Mouse (Mus musculus) limb, embryonic 15.5 days (tissue): ENCODE results near the gene Zpr1. TPM values are rescaled to one million over a fixed set of nuclear protein-coding genes. Genes with fewer than 3 reads are reported as not detected.
"Not testable (repeated sequence)": the region's sequence is repeated elsewhere in the genome, so short reads cannot be mapped to it uniquely, and the experiment has no call there.

ENCODE experiments used
- ATAC-seq: fragments of 200-750 bp; cut with Nextera tagmentation; 2 replicates; pipeline ENCODE4 v1.8.0; 2017; ENCODE audit warnings: low read depth, moderate TSS enrichment; ENCODE audit not compliant: insufficient number of reproducible peaks, low FRiP score, low TSS enrichment
- H3K27ac ChIP-seq: fragments of 300-500 bp; sonication (generic); 2 replicates; pipeline ENCODE4 v1.5.1; 2015; ENCODE audit warnings: moderate library complexity, mild to moderate bottlenecking, inconsistent platforms
- H3K27me3 ChIP-seq: fragments of 300-500 bp; sonication (generic); 2 replicates; pipeline ENCODE4 v1.6.1; 2015; ENCODE audit warnings: inconsistent platforms
- H3K36me3 ChIP-seq: fragments of 300-500 bp; sonication (generic); 2 replicates; pipeline ENCODE4 v1.6.1; 2015; ENCODE audit warnings: inconsistent platforms
- H3K4me1 ChIP-seq: fragments of 300-500 bp; sonication (generic); 2 replicates; pipeline ENCODE4 v1.6.1; 2015; ENCODE audit warnings: inconsistent platforms
- H3K4me2 ChIP-seq: fragments of 300-500 bp; sonication (generic); 2 replicates; pipeline ENCODE4 v1.6.1; 2015; ENCODE audit warnings: mild to moderate bottlenecking, inconsistent platforms
- H3K4me3 ChIP-seq: fragments of 300-500 bp; sonication (generic); 2 replicates; pipeline ENCODE4 v1.5.1; 2015; ENCODE audit warnings: mild to moderate bottlenecking, inconsistent platforms
- H3K9ac ChIP-seq: fragments of 300-500 bp; sonication (generic); 2 replicates; pipeline ENCODE4 v1.6.1; 2015; ENCODE audit warnings: inconsistent platforms
- H3K9me3 ChIP-seq: fragments of 300-500 bp; sonication (generic); 2 replicates; pipeline ENCODE4 v1.6.1; 2016; ENCODE audit warnings: inconsistent platforms
- WGBS: fragments of 180-500 bp; shearing (Covaris S2); methylation state at CpG from one replicate; pipeline ENCODE4 v1.1.7; 2015; 5-methylcytosine and 5-hydroxymethylcytosine counted together
- polyA plus RNA-seq: library from polyadenylated mRNA; unstranded; fragments of >200 nt; fragmentation: Nextera tagmentation; extraction: Ambion mirVana; gene quantifications from 2 replicates; pipeline ENCODE4 v1.2.1, GENCODE M21; 2015

Zpr1 gene
- polyA plus RNA-seq, 1 experiment from 2014 or later = 56.6 TPM

GRCm38 (mm10) chr9:46316909-46317308, 44.0 kb downstream of the Zpr1 start:
- WGBS = 54% methylated on average over 8 of the region's 8 CpGs
- Histone ChIP-seq H3K36me3 (no peaks in the 10 kb centered on the region), H3K27me3 (no peaks in the 10 kb centered on the region), H3K4me1 (0 out of 2 replicates have a peak, but pooled peaks cover 3% of the 10 kb centered on the region), H3K9ac (no peak overlapping the region), H3K4me2 (no peak overlapping the region), H3K9me3 (no peaks in the 10 kb centered on the region), H3K4me3 (no peak overlapping the region), H3K27ac (no peak overlapping the region)
- no peak for ATAC-seq

GRCm38 (mm10) chr9:46317957-46318356, 45.1 kb downstream of the Zpr1 start:
- Histone ChIP-seq H3K4me3 (no peak overlapping the region), H3K9me3 (no peaks in the 10 kb centered on the region), H3K4me2 (no peak overlapping the region), H3K27me3 (no peaks in the 10 kb centered on the region), H3K27ac (no peak overlapping the region), H3K36me3 (no peaks in the 10 kb centered on the region), H3K9ac (no peak overlapping the region), H3K4me1 (0 out of 2 replicates have a peak, but pooled peaks cover 3% of the 10 kb centered on the region)
- 89% methylated on average over 3 of the region's 3 CpGs for WGBS
- no peak for ATAC-seq

GRCm38 (mm10) chr9:46319886-46320285, 47.0 kb downstream of the Zpr1 start, which contains the start of gene 4931429L15Rik:
Gene 4931429L15Rik (minus strand): TSS chr9:46319986.
- H3K4me2 ChIP-seq, H3K4me1 ChIP-seq, H3K9me3 ChIP-seq, H3K4me3 ChIP-seq, H3K27me3 ChIP-seq, ATAC-seq, H3K27ac ChIP-seq, H3K36me3 ChIP-seq, H3K9ac ChIP-seq: not testable (repeated sequence)
- WGBS = 84% methylated on average over 6 of the region's 6 CpGs

GRCm38 (mm10) chr9:46320461-46320860, 47.6 kb downstream of the Zpr1 start:
- Histone ChIP-seq H3K36me3 (no peaks in the 10 kb centered on the region), H3K9ac (no peak overlapping the region), H3K4me1 (0 out of 2 replicates have a peak, but pooled peaks cover 3% of the 10 kb centered on the region), H3K27me3 (no peaks in the 10 kb centered on the region), H3K9me3 (no peaks in the 10 kb centered on the region), H3K27ac (no peak overlapping the region), H3K4me3 (no peak overlapping the region), H3K4me2 (no peak overlapping the region)
- ATAC-seq = no peak
- WGBS = 88% methylated on average over 2 of the region's 2 CpGs

GRCm38 (mm10) chr9:46326694-46327405, 54.0 kb downstream of the Zpr1 start:
- H3K27ac ChIP-seq = no peak overlapping the region
- no peak overlapping the region for H3K4me3 ChIP-seq
- ATAC-seq = no peak
- no peaks in the 10 kb centered on the region for H3K36me3 ChIP-seq
- H3K4me1 ChIP-seq = peaks cover 15% of the 10 kb centered on the region
- H3K4me2 ChIP-seq = no peak overlapping the region
- H3K9ac ChIP-seq = no peak overlapping the region
- H3K9me3 ChIP-seq = no peaks in the 10 kb centered on the region
- WGBS = 90% methylated on average over 11 of the region's 11 CpGs
- peaks cover 7% of the 10 kb centered on the region; the same call in 1 of the 2 replicates for H3K27me3 ChIP-seq

- Histone ChIP-seq H3K4me3 (no peak overlapping the region), H3K9ac (no peak overlapping the region), H3K27ac (no peak overlapping the region), H3K36me3 (no peaks in the 10 kb centered on the region), H3K4me1 (peaks cover 15% of the 10 kb centered on the region), H3K27me3 (peaks cover 7% of the 10 kb centered on the region; the same call in 1 of the 2 replicates), H3K9me3 (no peaks in the 10 kb centered on the region), H3K4me2 (peak overlapping the region; percentile 44)
- no peak for ATAC-seq
- WGBS = 62% methylated on average over 25 of the region's 25 CpGs
Observed at GRCm38 (mm10) chr9:46327706-46328571, 55.1 kb downstream of the Zpr1 start.

- peak overlapping the region; percentile 36 for H3K4me3 ChIP-seq
- H3K9me3 ChIP-seq = no peaks in the 10 kb centered on the region
- peak overlapping the region; percentile 44 for H3K4me2 ChIP-seq
- H3K9ac ChIP-seq = peak overlapping the region; percentile 14; the same call in 1 of the 2 replicates
- no peak for ATAC-seq
- peak overlapping the region; percentile 54 for H3K27ac ChIP-seq
- peaks cover 15% of the 10 kb centered on the region for H3K4me1 ChIP-seq
- 6% methylated on average over 30 of the region's 30 CpGs for WGBS
- peaks cover 7% of the 10 kb centered on the region; the same call in 1 of the 2 replicates for H3K27me3 ChIP-seq
- H3K36me3 ChIP-seq = no peaks in the 10 kb centered on the region
Observed at GRCm38 (mm10) chr9:46328572-46329249, 55.8 kb downstream of the Zpr1 start.

GRCm38 (mm10) chr9:46329250-46329648, 56.4 kb downstream of the Zpr1 start:
- no peak; the same call in 1 of the 2 replicates for ATAC-seq
- H3K36me3 ChIP-seq = no peaks in the 10 kb centered on the region
- H3K27ac ChIP-seq = peak overlapping the region; percentile 54
- no peaks in the 10 kb centered on the region for H3K9me3 ChIP-seq
- H3K27me3 ChIP-seq = peaks cover 9% of the 10 kb centered on the region
- 4% methylated on average over 19 of the region's 19 CpGs for WGBS
- peak overlapping the region; percentile 36 for H3K4me3 ChIP-seq
- H3K4me1 ChIP-seq = peaks cover 15% of the 10 kb centered on the region
- peak overlapping the region; percentile 44 for H3K4me2 ChIP-seq
- H3K9ac ChIP-seq = peak overlapping the region; percentile 14; the same call in 1 of the 2 replicates

- peaks cover 15% of the 10 kb centered on the region for H3K4me1 ChIP-seq
- no peaks in the 10 kb centered on the region for H3K36me3 ChIP-seq
- H3K27ac ChIP-seq = no peak overlapping the region
- 25% methylated on average over 24 of the region's 24 CpGs for WGBS
- no peak overlapping the region for H3K9ac ChIP-seq
- peaks cover 15% of the 10 kb centered on the region for H3K27me3 ChIP-seq
- no peak for ATAC-seq
- no peak overlapping the region for H3K4me3 ChIP-seq
- no peaks in the 10 kb centered on the region for H3K9me3 ChIP-seq
- H3K4me2 ChIP-seq = no peak overlapping the region
Observed at GRCm38 (mm10) chr9:46329801-46330585, 57.1 kb downstream of the Zpr1 start.

GRCm38 (mm10) chr9:46330586-46330895, 57.7 kb downstream of the Zpr1 start:
- Histone ChIP-seq H3K9me3 (no peaks in the 10 kb centered on the region), H3K27me3 (peaks cover 15% of the 10 kb centered on the region), H3K4me1 (peaks cover 15% of the 10 kb centered on the region), H3K36me3 (no peaks in the 10 kb centered on the region), H3K4me3 (no peak overlapping the region), H3K4me2 (no peak overlapping the region), H3K27ac (no peak overlapping the region), H3K9ac (no peak overlapping the region)
- 57% methylated on average over 6 of the region's 6 CpGs for WGBS
- no peak for ATAC-seq

GRCm38 (mm10) chr9:46331301-46331700, 58.4 kb downstream of the Zpr1 start:
- H3K36me3 ChIP-seq = no peaks in the 10 kb centered on the region
- H3K27ac ChIP-seq = no peak overlapping the region
- H3K4me2 ChIP-seq = no peak overlapping the region
- H3K9ac ChIP-seq = no peak overlapping the region
- WGBS = 81% methylated on average over 1 of the region's 1 CpGs
- peaks cover 15% of the 10 kb centered on the region for H3K4me1 ChIP-seq
- ATAC-seq = no peak
- peaks cover 20% of the 10 kb centered on the region for H3K27me3 ChIP-seq
- no peaks in the 10 kb centered on the region for H3K9me3 ChIP-seq
- H3K4me3 ChIP-seq = no peak overlapping the region
